Mouse (Mus musculus) ES-Bruce4 (cell line): ENCODE data around the gene Snx15.
A peak's percentile ranks its signal among the peaks of the same experiment; 100 is the strongest.

Experiments used
- CTCF ChIP-seq: IDR thresholded peaks from one replicate; pipeline ENCODE4 v1.8.1; 2011; ENCODE audit warnings: low read depth, low read length
- EP300 ChIP-seq: IDR thresholded peaks from 2 replicates; pipeline ENCODE4 v1.6.1; 2011; ENCODE audit warnings: low read depth, low read length; ENCODE audit not compliant: insufficient read depth
- POLR2A ChIP-seq: IDR thresholded peaks from one replicate; pipeline ENCODE4 v1.8.1; 2011; ENCODE audit warnings: low read length; ENCODE audit not compliant: insufficient read depth

DNA sequence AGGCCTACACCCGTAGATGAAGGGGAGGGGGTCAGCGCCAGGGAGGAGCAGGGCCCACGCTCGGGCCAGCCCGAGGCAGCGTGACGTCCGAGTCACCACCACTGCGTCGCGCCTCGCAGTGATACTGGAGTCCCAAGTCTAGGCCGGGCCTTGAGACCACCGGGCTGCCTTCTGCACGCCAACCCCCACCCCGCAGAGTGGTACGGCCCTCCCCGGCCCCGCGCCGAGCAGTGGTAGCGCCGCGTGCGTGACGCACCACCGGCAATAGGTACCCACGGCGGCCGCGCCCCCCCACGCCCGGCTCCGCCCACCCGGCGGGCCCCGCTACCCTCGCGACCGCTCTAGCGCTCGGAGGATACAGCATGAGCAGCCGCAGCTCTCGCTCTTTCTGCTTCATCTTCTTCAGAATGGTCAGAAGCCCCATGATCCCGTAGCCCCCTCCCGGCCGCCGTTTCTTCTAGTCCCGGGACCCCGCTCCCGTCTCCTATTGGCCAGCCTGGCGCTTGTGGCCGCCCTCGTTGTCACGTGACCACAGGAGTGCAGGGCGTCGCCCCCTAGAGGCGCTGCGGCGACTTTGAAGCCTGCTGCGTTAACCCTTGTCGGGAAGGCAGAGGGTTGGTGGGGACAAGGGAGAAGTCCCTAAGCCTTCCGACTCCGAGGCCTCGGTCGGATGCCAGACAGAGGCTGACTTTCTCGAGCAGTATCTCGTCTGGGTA, 12.7 kb upstream of the Snx15 start, which contains the start of gene Batf2:
- TF ChIP-seq CTCF = peak; percentile 69
- TF ChIP-seq EP300 = peak; percentile 47; the same call in 1 of the 2 replicates
- no peak for TF ChIP-seq POLR2A
